Mouse (Mus musculus) hindbrain, postnatal 0 days (tissue): ENCODE measurements around the gene Golt1a. TPM values are rescaled to one million over a fixed set of nuclear protein-coding genes. Genes with fewer than 3 reads are reported as not detected.

ENCODE experiments used
- ATAC-seq: fragments of 200-750 bp; cut with Nextera tagmentation; 2 replicates; pipeline ENCODE4 v1.8.0; 2017; ENCODE audit warnings: mild to moderate bottlenecking, moderate TSS enrichment, moderate library complexity
- DNase-seq: peaks from one replicate; pipeline ENCODE4 v3.0.0-alpha.2; 2015; ENCODE audit warnings: low spot score
- H3K27ac ChIP-seq: fragments of 300-500 bp; sonication (generic); 2 replicates; pipeline ENCODE4 v1.5.1; 2014; ENCODE audit warnings: mild to moderate bottlenecking
- H3K27me3 ChIP-seq: fragments of 300-500 bp; sonication (generic); 2 replicates; pipeline ENCODE4 v1.6.1; 2014; ENCODE audit warnings: low read length, mixed read lengths; ENCODE audit not compliant: insufficient read depth
- H3K36me3 ChIP-seq: fragments of 300-500 bp; sonication (generic); 2 replicates; pipeline ENCODE4 v1.6.1; 2014; ENCODE audit warnings: low read length, mixed read lengths; ENCODE audit not compliant: insufficient read depth
- H3K4me1 ChIP-seq: fragments of 300-500 bp; sonication (generic); 2 replicates; pipeline ENCODE4 v1.6.1; 2014; ENCODE audit warnings: antibody characterized with exemption, low read length, mixed read lengths; ENCODE audit not compliant: insufficient read depth
- H3K4me2 ChIP-seq: fragments of 300-500 bp; sonication (generic); 2 replicates; pipeline ENCODE4 v1.6.1; 2014; ENCODE audit warnings: low read depth, mild to moderate bottlenecking, low read length, moderate library complexity, mixed read lengths
- H3K4me3 ChIP-seq: fragments of 300-500 bp; sonication (generic); 2 replicates; pipeline ENCODE4 v1.5.1; 2014; ENCODE audit warnings: low read length
- H3K9ac ChIP-seq: fragments of 300-500 bp; sonication (generic); replicated peaks from 2 replicates; pipeline ENCODE4 v1.6.1; 2014; ENCODE audit warnings: mild to moderate bottlenecking, low read length, moderate library complexity, mixed read lengths
- H3K9me3 ChIP-seq: fragments of 300-500 bp; sonication (generic); 2 replicates; pipeline ENCODE4 v1.6.1; 2016; ENCODE audit warnings: low read length, mixed read lengths
- CTCF ChIP-seq: IDR thresholded peaks from 2 replicates; pipeline ENCODE4 v1.5.1; 2016; ENCODE audit warnings: antibody characterized with exemption, control low read depth, low read depth
- WGBS: fragments of 180-500 bp; shearing (Covaris S2); extraction: QIAGEN DNeasy Blood & Tissue Kit; methylation state at CpG from one replicate; pipeline ENCODE4 v1.1.7; 2014; 5-methylcytosine and 5-hydroxymethylcytosine counted together
- polyA plus RNA-seq: library from polyadenylated mRNA; unstranded; fragments of >200 nt; fragmentation: Nextera tagmentation; extraction: Ambion mirVana; gene quantifications from 2 replicates; pipeline ENCODE4 v1.2.1, GENCODE M21; 2015
- total RNA-seq: library from RNA; depleted of rRNA; stranded (reverse); fragments of >200 nt; gene quantifications from 2 replicates; pipeline ENCODE4 v1.2.3, GENCODE M21; 2014; rRNA removed

Golt1a gene
- not detected in 2 replicates for total RNA-seq
- polyA plus RNA-seq: 0.08 TPM in 1 of 2 replicates, not detected in the other

DNA sequence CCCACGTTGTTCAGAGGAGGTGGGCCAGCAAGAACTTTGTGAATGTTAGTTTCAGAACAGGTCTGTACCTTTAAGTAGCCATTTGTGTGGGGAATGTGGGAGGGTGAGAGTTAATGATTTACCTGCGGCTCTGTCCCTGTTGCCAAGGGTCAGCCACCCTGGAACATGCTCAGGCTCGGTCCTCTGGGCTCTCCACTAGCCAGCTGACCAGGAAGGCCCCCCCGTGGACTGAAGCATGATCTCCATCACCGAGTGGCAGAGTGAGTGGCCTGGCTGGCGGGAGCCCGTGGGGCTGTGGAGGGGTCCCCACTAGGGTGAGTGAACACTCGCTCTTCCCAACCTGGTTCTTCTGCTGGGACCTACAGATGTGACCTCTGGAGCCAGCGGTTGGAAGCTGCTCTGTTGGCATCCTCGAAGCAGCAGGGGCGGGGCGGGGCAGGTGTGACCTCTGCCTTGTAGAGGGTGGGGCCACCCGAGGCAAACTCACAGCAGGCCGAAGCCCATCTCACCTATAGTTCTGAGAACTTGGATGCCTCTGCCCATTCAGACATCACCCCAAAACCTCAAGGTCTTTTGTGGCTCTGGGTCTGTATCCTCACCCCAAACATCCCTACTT is at the start of gene Golt1a:
TSS of gene Golt1a (plus strand) at position 149 of the 616 bp plus-strand sequence.
- H3K9ac ChIP-seq: no peak within 1 kb of the TSS
- H3K9me3 ChIP-seq: no peaks in the 10 kb centered on the region
- H3K27ac ChIP-seq: no peak within 1 kb of the TSS
- H3K4me3 ChIP-seq: no peak within 1 kb of the TSS
- H3K4me1 ChIP-seq: peaks cover 9% of the 10 kb centered on the region
- ATAC-seq (no peak), DNase-seq (no peak)
- TF ChIP-seq CTCF: no peak
- H3K4me2 ChIP-seq: no peak within 1 kb of the TSS
- 68% methylated on average over 14 of the region's 14 CpGs for WGBS
- H3K36me3 ChIP-seq: no peaks in the 10 kb centered on the region
- no peaks in the 10 kb centered on the region for H3K27me3 ChIP-seq

DNA sequence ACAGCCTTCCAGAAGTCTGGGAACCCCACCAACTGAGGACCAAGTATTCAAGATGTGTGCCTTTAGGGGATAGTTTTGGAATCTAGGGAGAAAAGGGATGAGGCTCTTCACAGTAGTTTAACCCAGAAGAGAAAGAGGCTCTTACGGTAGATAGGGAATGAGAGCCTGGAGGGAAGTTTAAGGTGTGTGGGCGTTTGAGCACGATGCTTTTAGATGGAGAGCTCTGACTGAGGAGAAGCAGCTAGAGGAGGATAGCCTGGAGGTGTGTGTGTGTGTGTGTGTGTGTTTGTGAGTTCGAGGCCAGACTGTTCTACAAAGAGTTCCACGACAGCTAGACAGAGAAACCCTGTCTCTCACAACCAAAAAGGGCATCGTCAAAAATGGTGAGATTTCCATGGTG is 47.0 kb upstream of the Golt1a start:
- no peak overlapping the region for H3K4me2 ChIP-seq
- ATAC-seq (no peak), DNase-seq (no peak)
- peaks cover 10% of the 10 kb centered on the region; the same call in 1 of the 2 replicates for H3K4me1 ChIP-seq
- H3K36me3 ChIP-seq: no peaks in the 10 kb centered on the region; the same call in 1 of the 2 replicates
- H3K9ac ChIP-seq: no peak overlapping the region
- 80% methylated on average over 6 of the region's 6 CpGs for WGBS
- no peak overlapping the region for H3K27ac ChIP-seq
- no peak overlapping the region for H3K4me3 ChIP-seq
- no peaks in the 10 kb centered on the region for H3K9me3 ChIP-seq
- no peaks in the 10 kb centered on the region for H3K27me3 ChIP-seq
- no peak for TF ChIP-seq CTCF

DNA sequence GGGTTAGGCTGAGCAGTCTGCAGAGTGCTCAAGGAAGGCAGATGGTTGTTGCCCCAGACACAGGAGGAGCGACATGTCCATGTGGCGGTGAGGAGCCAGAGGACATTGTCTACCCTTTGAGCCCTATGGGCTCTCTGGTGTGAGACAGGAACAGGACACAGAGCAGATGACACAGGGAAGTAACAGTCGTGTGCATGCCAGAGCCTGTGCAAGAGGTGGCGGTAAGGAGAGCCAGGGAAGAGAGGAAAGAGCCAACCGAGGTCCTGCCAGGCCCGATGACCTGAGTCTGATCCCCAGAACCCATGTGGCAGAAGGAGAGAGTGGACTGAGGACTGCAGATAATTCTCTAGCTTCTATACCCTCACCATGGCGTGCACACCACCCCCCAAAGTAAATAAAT is 46.5 kb upstream of the Golt1a start:
- no peak for TF ChIP-seq CTCF
- H3K27ac ChIP-seq: no peak overlapping the region
- H3K27me3 ChIP-seq: no peaks in the 10 kb centered on the region
- H3K4me3 ChIP-seq: no peak overlapping the region
- H3K9ac ChIP-seq: no peak overlapping the region
- no peaks in the 10 kb centered on the region; the same call in 1 of the 2 replicates for H3K36me3 ChIP-seq
- ATAC-seq (no peak), DNase-seq (no peak)
- WGBS: 87% methylated on average over 7 of the region's 7 CpGs
- H3K4me1 ChIP-seq: peaks cover 13% of the 10 kb centered on the region; the same call in 1 of the 2 replicates
- no peak overlapping the region for H3K4me2 ChIP-seq
- no peaks in the 10 kb centered on the region for H3K9me3 ChIP-seq

DNA sequence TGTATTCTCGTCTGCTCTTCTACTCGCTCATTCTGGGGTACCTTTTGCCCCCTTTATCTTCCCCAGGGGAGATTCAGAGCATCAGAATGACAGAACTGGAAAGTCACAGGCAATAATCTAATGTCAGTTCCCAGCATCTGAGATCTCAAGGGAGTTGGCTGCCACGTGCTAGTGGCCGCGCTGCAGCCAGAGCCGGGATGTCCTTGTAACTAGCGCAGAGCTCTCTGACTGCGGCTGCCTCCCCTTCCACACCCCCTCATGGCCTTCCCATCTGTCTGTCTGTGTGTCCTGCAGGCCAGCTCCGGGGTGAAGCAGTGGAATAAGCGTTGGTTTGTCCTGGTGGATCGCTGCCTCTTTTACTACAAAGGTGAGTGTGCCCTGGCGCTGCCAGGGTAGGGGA is 45.2 kb upstream of the Golt1a start:
- DNase-seq (peak; percentile 43), ATAC-seq (no peak)
- Histone ChIP-seq H3K4me3 (no peak overlapping the region), H3K27me3 (no peaks in the 10 kb centered on the region), H3K4me1 (0 out of 2 replicates have a peak, but pooled peaks cover 12% of the 10 kb centered on the region), H3K9me3 (no peaks in the 10 kb centered on the region), H3K4me2 (no peak overlapping the region), H3K9ac (no peak overlapping the region), H3K27ac (no peak overlapping the region), H3K36me3 (no peaks in the 10 kb centered on the region; the same call in 1 of the 2 replicates)
- TF ChIP-seq CTCF: no peak
- WGBS: 50% methylated on average over 12 of the region's 12 CpGs

DNA sequence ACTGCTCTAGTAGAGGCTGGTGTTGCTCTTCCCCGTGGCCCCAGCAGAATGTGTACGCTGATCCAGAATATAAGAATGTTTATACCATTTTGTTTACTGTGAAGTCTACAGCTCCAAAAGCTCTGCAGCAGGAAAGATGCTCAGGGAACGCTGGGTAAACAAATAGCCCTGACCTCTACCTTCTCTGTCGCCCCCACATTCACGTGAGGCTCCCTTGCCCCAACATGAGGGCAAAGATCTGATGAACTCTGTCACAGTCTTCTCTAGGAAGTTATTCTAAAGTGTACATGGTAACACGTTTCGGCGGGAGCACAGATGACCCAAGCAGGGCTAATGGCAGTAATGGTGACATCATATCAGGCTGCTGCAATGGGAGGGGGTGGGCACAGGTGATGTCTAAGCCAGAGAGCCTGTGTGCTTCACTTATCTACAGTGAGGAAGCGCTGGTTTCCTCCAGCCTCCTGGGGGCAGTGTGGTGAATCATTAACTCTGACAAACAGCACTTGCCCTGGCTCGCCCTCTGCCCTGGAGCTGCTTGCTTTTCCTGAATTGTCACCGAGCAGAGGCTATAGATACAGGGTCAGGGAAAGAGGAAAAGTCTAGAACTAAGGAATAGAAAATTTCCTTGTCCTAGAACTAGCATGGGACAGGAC is 44.4 kb upstream of the Golt1a start:
- H3K4me1 ChIP-seq: 0 out of 2 replicates have a peak, but pooled peaks cover 12% of the 10 kb centered on the region
- H3K4me2 ChIP-seq: no peak overlapping the region
- no peak overlapping the region for H3K27ac ChIP-seq
- ATAC-seq: no peak
- H3K9ac ChIP-seq: no peak overlapping the region
- H3K27me3 ChIP-seq: no peaks in the 10 kb centered on the region
- H3K36me3 ChIP-seq: peaks cover 3% of the 10 kb centered on the region; the same call in 1 of the 2 replicates
- 67% methylated on average over 11 of the region's 11 CpGs for WGBS
- peak; percentile 36 for DNase-seq
- H3K9me3 ChIP-seq: no peaks in the 10 kb centered on the region
- H3K4me3 ChIP-seq: no peak overlapping the region
- peak; percentile 41 for TF ChIP-seq CTCF

DNA sequence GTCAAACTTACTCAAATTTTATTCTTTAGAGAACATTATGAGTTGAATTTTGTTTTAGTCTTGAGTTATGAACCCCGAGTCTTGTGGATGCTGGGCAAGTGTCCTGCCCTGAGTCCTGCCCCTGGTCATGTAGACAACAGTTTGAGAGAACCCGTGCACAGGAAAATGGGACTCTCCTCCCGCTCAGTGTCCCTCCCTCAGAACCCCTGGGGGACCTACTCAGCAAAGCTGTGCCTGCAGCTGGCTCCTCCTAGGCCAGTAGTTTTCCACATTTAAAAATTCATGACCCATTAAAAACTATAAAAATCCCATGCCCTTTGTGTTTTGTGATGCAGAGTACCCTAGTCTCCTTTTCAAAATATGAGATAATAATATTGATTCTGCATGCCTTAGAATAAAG is 42.5 kb upstream of the Golt1a start:
- 38% methylated on average over 3 of the region's 3 CpGs for WGBS
- peaks cover 8% of the 10 kb centered on the region; the same call in 1 of the 2 replicates for H3K36me3 ChIP-seq
- ATAC-seq (no peak), DNase-seq (no peak)
- H3K9me3 ChIP-seq: no peaks in the 10 kb centered on the region
- H3K9ac ChIP-seq: no peak overlapping the region
- H3K4me2 ChIP-seq: no peak overlapping the region
- peak overlapping the region; percentile 55; the same call in 1 of the 2 replicates for H3K27ac ChIP-seq
- no peaks in the 10 kb centered on the region for H3K27me3 ChIP-seq
- H3K4me3 ChIP-seq: no peak overlapping the region
- TF ChIP-seq CTCF: no peak
- H3K4me1 ChIP-seq: 0 out of 2 replicates have a peak, but pooled peaks cover 12% of the 10 kb centered on the region
